Mouse (Mus musculus): ENCODE measurements around the gene Krit1.
"Not testable (repeated sequence)": the region's sequence is repeated elsewhere in the genome, so short reads cannot be mapped to it uniquely, and the experiment has no call there.

Gene Krit1

DNA sequence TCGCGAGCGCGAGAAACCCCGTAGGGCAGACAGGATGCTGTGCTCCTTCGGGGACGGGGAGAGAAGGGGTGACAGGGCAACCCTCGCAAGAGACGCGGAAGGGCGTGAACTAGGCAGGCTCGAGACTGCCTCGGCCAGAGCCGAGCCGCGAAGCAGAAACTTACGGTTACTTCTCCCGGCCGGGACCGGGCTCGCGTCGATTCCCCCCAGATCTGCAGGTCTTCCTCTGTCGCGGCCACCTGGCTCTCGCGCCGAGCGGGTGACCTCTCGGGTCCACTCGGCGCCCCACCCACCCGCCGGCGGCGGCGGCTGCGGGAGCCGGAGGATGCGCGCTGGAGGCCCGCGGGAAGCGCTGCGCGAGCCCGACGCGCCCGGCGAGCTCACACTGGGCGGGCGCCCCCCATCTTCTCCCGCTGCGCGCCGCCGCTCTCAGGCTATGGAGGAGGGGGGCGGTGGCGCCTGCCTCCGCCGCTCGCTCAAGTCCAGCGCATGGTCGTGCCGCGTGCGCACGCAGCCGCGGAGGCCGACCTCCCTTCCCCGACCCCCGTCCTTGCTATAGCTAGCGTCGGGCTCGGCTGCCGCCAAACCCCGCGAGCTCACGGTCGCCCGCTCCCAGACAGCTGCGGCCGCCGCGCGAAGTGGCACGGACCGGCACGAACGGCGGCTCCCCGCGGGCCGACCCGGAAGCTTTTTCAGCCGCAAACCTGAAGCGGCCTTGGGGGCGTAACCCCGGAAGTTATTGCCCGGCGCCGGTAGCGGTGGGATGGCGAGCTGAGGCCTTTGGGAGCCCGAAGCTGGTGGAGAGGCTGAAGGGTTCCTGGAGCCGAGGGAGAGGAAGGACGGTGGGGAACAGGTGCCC is at the start of gene Krit1, which contains the start of gene Ankib1:
TSS of gene Krit1 (plus strand) at position 752 of the 859 bp plus-strand sequence.
TSS of gene Ankib1 (minus strand) at position 493 of the 859 bp plus-strand sequence.
- DNase-seq (ENCODE audit: low read depth, low spot score) = peak; percentile 85

DNA sequence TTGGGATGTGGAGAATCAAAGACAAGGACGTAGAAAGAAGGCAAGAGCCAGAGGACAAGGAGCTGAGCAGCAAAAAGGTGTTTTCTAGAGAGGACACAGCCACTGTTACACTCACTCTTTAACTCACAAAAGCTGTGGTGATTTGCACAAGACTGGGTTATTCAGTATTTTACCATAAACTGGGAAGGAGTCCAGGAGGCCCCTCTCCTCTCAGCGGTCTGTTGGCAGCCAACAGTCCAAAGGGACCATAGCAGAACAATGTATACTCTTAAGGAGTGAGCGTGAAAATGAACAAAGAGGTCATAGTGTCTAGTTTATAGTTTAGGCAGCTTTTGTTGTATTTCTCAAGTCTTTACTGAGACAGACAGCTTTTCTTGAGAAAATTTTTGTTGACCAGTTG is 31.5 kb upstream of the Krit1 start:
- no peak for DNase-seq (ENCODE audit: low read depth, low spot score)

DNA sequence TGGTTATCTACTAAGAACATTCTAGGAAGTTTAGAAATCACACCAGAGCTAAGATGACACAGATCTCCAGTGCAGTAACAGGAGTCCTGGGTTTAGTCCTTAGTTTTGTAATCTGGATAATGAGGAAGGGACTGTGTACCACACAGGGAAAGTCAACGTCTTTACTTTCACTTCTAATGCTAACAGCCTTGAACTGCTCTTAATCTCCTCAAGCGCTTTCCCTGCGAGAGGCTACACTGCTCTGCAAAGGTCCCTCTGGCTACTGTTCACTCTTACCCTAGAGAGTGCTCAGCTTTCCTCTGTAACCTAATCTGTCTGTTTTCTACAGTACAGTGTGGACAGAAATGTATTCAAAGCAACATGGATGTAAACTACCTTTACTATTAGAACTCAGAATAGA is 31.0 kb upstream of the Krit1 start:
- DNase-seq (ENCODE audit: low read depth, low spot score) = no peak

- DNase-seq (ENCODE audit: low read depth, low spot score) = peak; percentile 27
Measured at GRCm38 (mm10) chr5:3782670-3783069, 20.3 kb upstream of the Krit1 start.

GRCm38 (mm10) chr5:3783947-3784681 is 18.9 kb upstream of the Krit1 start:
- no peak for DNase-seq (ENCODE audit: low read depth, low spot score)

DNA sequence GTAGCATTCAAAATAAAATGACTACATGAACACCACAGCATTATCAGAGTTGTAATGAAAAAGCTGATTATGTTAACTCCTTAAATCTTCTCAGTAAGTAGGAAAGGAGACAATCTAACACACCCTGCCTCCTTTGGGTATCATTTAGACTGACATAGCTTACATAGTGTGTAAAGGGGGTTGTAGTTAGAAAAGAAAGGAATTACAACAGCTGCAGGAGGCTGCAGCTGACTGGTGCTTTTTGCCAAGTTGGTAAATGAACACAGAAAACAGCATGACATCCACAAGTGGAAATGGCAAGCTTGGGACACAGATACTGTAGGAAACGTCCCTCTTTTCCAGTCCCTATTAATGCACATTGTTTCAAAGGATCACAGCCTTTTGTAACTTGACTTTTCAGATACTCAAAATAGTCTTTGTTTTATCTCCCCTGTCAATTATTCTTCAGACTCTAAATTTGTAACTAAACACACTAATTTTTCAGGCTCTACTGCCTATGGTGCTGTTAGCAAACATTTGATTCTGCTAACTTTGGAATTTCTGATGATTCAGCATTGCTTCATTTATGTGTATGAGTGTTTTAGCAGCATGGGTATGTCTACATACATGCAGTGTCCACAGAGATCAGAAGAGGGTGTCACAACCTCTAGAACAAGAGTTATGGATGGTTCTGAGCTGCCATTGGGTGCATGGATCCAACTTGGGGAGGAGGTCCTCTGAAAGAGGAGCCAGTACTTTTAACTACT is 18.1 kb upstream of the Krit1 start:
- no peak for DNase-seq (ENCODE audit: low read depth, low spot score)

DNA sequence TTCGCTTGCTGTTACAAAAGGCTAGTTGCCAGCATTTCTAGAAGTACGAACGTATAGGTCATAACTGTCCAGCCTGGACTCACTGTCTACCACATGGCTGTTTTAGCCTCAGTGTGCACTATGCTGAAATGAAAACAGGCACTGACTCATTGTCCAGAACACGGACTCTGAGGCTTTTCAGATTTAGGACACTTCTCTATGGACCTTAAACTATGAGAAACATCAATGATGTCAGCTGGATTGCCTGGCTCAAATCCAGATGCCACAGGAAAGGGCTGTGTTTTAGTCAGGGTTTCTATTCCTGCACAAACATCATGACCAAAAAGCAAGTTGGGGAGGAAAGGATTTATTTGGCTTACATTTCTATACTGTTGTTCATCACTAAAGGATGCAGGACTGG is 15.4 kb upstream of the Krit1 start:
- peak; percentile 85 for DNase-seq (ENCODE audit: low read depth, low spot score)

GRCm38 (mm10) chr5:3791048-3791447 is 11.9 kb upstream of the Krit1 start:
- no peak for DNase-seq (ENCODE audit: low read depth, low spot score)

DNA sequence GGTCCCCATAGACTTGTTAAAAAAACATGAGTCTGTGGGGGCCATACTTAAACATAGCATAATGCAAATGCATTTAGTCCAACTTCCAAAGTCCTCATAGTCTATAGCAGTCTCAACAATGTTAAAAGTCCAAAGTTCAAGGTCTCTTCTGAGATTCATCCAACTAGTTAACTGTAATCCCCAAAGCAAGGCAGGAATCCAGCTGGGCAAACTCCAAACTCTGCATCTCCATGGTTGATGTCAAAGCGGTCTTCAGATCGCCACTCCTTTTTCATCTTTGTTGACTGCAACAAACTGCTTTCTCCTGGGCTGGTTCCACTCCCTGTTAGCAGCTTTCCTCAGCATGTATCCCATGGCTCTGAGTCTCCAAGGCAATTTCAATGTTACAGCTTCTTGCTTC is 5.9 kb upstream of the Krit1 start:
- not testable (repeated sequence) for DNase-seq (ENCODE audit: low read depth, low spot score)

DNA sequence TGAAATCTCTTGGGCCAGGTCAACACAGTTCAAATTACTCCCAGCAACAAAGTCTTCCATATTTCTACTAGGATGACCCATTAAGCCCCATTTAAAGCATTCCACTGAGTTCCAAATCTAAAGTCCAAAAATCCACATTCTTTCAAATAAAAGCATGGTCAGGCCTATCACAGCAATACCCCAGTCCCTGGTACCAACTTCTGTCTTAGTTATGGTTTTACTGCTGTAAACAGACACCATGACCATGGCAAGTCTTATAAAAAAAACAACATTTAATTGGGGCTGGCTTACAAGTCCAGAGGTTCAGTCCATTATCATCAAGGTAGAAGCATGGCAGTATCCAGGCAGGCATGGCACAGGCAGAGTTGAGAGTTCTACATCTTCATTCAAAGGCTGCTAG is 4.3 kb upstream of the Krit1 start:
- not testable (repeated sequence) for DNase-seq (ENCODE audit: low read depth, low spot score)

- no peak for DNase-seq (ENCODE audit: low read depth, low spot score)
Measured at GRCm38 (mm10) chr5:3800041-3800440, 2.9 kb upstream of the Krit1 start.

DNA sequence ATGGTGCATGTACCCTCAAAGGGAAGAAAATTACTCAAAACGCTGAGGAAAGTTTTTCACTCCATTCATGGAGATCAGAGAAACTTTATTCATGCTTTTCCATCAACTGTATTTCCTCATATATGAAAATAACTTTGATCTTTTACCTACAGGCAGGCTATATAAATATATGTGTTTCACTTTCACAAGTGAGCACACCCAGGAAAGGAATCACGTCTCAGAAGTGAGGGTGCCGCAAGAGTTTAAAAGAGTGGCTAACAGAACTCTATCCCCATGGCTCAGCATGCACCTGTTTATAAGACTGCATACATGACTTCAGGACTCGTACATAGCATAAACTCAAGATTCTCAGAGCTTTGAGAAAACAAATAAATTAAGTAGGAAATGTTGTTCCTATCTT is 2.1 kb upstream of the Krit1 start:
- no peak for DNase-seq (ENCODE audit: low read depth, low spot score)

DNA sequence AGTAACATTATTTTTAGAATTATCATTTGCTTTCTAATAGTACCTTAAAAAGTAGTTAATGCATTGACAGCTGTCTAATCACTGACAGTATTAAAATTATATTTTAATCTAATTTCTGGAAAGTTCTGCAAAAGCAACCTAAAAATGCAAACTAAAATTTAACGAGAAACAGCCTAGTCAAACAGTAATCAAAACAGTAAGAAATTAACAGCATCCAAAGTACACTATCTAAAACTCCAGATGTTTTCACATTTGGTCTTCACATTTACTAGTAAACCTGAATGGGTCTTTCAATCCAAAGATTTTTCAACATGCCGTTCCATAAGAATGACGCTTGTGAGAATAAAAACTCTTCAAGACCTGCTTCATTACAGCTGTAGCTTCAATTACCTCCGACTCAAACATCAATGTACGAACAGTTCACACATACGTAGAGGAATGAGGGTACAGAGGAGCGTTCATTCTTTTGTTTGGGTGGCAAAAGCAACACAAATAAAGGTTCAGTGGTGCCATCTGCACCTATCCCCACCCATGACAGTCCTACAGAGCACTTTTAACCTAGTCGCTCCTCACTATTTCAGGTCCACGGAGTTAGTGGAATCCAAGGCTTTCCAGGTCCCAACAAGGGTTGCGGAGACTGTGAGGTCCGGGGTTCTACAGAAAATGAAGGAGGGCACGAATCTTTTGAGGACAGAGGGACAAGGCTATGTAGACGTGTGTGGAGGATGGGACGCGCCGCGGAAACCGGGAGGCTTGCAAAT is 1.1 kb upstream of the Krit1 start:
- DNase-seq (ENCODE audit: low read depth, low spot score) = peak; percentile 51

- DNase-seq (ENCODE audit: low read depth, low spot score) = peak; percentile 76
Measured at GRCm38 (mm10) chr5:3803292-3804165, 545 bp downstream of the Krit1 start.

- no peak for DNase-seq (ENCODE audit: low read depth, low spot score)
Measured at GRCm38 (mm10) chr5:3808472-3808871, 5.5 kb downstream of the Krit1 start.

- no peak for DNase-seq (ENCODE audit: low read depth, low spot score)
Measured at GRCm38 (mm10) chr5:3834107-3834506, 31.1 kb downstream of the Krit1 start.

DNA sequence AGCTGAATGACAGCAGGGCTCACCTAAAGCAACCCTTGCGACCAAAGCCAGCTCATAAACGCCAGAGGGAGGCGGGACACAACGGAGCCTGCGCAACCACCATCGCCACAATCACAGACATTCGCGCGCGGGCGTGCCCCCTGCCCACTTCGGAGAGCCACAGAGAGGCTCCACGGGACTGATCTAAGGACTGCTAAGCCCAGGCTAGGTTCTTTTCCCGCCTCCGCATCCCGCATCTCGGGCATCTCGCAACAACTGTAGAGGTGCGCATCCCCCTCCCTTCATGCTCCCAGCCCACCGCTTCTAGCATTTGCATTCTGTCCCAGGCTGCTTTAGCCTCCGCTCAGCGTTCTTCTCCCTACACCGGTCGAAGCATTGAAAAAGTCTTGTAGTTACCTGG is 42.0 kb downstream of the Krit1 start, which contains the start of gene Lrrd1:
TSS of gene Lrrd1 (plus strand) at position 148 of the 400 bp plus-strand sequence.
- no peak for DNase-seq (ENCODE audit: low read depth, low spot score)

DNA sequence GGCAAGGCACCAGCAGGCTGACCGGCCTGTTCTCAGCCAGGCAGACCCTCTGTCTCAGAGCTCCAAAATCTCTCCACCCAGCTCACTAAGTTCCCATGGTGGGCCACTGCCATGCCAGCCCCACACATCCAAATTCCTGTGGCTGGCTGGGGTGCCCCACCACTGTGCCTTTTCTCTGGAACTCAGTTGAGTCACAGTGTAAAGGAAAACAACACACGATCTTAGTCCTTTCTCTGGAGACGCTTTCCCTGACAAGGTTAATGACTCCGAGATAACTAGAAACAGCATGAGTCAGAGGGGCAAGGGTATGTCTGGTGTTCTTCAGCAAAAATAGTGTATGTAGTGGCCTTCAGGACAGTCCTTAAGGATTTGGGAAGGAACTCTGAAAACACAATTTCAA is 67.2 kb downstream of the Krit1 start:
- DNase-seq (ENCODE audit: low read depth, low spot score) = peak; percentile 77

DNA sequence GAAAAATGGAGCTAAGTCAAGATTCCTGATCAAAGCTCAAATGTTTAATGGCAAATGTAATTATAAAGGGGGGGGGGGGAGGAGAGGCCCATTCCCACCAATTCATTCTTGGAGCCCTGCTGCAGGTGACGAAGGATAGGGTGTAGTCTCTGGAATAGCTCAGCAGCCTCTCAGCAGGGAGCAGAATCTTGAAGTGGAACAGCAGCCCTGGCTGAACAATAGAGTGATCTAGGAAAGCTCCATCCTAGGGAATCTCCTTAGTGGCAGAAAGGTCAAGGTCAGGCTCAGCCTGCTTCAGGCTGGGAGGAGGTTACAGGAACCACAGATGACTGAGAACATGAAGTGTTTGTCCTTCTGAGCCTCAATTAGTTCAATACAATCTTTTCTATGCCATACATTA is 69.4 kb downstream of the Krit1 start:
- DNase-seq (ENCODE audit: low read depth, low spot score) = no peak

DNA sequence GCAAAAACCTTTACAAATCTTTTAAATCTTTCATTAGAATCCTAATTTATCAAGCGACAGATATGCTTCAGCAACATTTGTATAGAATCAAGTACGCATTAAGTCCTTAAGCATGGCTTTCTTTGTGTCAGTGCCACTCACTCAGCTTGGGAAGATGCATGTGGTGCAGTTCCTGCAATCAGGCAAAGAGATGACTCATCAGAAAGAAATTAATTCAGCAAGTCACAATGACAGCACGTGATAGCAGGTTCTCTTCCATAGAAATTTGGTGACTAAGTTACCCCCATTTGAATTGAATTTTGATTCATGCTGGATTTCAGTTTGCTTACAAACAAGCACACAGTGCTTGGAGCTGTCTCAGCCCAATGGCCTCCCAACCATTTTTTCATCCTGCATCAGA is 70.5 kb downstream of the Krit1 start:
- peak; percentile 68 for DNase-seq (ENCODE audit: low read depth, low spot score)
